Mouse (Mus musculus) spleen, postnatal 0 days (tissue): ENCODE data around the gene Nptxr. TPM values are rescaled to one million over a fixed set of nuclear protein-coding genes. Genes with fewer than 3 reads are reported as not detected.

Source experiments
- polyA plus RNA-seq: library from polyadenylated mRNA; unstranded; fragments of >200 nt; fragmentation: Nextera tagmentation; extraction: Ambion mirVana; gene quantifications from 2 replicates; pipeline ENCODE4 v1.2.1, GENCODE M21; 2015

Nptxr gene
- 1.2 and 1.8 TPM in 2 replicates for polyA plus RNA-seq

DNA sequence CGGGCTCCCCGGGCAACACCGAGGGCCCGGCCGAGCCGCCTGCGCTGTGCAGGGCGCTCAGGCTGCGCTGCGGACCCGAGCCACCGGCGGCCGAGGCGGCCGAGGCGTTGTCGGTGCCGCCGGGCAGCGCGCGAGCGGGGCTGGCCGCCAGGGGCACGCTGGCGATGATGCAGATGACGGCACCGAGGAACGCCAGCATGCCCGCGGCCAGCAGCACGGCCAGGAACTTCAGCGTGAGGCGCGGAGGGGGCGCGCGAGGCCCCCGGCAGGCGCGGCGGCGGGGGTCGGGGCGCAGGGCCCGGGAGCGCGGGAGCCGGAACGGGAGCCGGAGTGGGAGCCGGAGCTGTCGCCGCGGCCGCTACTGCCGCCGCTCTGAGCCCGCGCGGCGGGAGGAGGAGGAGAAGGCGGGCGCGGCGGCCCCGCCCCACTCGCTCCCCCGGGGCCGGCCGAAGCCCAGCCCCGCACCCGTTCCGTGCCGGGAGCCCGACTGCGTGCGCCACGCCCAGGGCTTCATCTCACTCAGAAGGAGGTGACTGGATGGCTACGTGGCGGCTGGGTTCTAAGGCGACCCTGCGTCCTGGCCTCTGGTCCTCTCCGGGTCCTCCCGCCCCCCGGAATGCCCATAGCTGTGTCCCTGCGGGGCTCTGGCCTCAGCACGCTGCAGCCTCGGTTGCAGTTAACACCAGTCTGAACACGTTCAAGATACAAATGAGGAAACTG, at the start of gene Nptxr:
Nptxr (minus strand) TSS at position 415 of the 720 bp plus-strand sequence.

DNA sequence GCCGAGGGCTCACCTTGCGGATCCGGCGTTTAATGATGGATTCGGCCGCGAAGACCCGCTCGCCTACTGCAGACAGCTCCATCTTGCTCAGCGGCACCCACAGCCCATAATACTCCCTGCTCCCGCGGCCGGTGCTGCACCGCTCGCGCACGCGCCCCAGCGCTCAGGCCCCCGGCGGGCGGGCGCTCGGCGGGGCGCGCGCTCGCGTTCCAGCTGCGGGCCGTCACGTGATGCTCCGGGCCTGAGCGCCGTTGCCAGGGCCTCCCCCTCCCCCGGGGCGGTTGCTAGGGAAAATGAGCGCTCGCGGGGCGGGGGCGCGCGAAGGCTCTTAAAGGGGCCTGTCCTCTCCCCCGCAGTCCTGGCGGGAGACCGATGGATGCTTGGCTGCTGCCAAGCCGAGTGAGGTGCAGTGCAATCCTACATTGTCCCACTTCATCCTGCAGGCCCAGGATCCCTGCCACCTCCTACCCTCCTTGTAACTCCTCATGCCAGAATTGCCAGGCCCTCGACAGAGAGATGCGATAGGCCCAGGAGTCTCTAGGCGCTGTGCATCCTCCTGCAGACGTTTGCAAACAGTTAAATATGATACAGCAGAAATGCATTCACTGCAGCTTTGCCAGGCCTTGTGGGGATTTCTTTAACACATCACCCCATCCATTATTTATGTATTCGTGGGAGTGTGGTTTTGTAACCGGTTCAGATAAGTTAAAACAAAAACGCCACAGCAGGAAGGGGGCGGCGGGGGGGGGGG, 29.7 kb upstream of the Nptxr start, which contains the start of the genes Npcd and Cbx6:
Npcd (minus strand) TSS at position 108 of the 751 bp plus-strand sequence.
Cbx6 (minus strand) TSS at position 559 of the 751 bp plus-strand sequence.

DNA sequence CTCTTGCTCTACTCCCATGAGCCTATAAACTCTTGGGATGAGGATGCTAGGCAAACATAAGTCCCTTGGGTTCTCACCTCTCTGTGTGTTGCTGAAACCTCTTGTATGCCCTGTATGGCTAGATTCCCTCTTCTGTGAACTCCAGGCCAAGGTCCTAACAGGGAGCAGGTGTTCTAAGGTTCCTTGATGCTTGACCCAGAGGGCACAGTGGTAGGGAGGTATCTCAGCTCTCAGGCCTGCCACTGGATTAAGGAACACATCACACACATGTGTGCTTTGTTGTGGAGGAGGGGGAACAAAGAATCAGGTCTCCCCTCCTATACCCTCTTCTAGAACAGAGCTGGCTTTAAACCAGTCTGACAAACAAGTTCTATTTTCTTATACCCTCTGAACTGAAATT, 26.8 kb downstream of the Nptxr start, which contains the start of gene Dnal4:
Dnal4 (minus strand) TSS at position 101 of the 400 bp plus-strand sequence.

DNA sequence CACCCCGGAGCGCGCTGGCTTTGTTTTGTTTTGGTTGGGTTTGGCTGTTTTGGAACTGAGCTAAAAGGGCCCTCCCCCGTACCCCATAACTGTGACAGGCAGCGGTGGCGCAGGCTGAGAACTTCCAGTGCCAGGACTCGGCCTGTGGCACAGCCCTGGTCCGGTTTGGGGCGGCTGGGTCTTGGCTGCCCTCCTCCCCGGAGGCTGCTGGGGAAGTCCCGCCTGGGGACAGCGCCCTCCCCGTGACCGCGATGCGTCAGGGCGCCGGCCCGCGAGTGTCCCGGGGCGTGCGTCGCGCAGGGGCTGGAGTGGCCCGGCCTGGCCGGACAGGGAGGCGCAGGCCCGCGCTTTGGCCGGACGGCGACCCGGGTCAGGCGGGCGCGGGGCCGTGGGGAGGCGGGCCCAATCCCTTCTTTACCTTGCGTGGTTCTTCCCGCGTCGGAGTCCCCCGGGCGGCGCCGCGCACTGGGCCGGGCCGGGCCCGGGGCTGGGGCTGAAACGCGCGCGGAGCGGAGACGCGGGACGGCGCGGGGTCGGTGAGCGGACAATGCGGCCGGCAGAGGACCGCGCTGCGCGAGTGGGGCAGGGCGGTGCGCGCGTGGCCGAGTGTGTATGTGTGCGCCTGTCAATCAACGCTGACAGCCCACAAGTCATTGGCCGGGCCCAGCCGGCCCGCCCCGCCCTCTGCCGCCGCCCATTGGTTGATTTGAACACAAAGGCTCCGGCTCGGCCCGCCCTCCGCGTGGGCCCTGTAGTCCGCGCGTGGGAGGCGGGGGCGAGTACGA, 62.5 kb downstream of the Nptxr start, which contains the start of gene Sun2:
Sun2 (minus strand) TSS at position 616 of the 785 bp plus-strand sequence.

Other genes starting within 250 kb of the Nptxr start
- gene Dmc1, start 199.7 kb downstream of the Nptxr start, polyA plus RNA-seq: 0.85 and 0.94 TPM in 2 replicates
- 0.38 and 0.52 TPM in 2 replicates for gene Fam227a, start 145.8 kb downstream of the Nptxr start, polyA plus RNA-seq
- gene Cby1, start 145.6 kb downstream of the Nptxr start, polyA plus RNA-seq: 21.8 and 23.0 TPM in 2 replicates
- gene Tomm22, start 133.9 kb downstream of the Nptxr start, polyA plus RNA-seq: 170 and 178 TPM in 2 replicates
- 17.5 and 19.6 TPM in 2 replicates for gene Josd1, start 116.8 kb downstream of the Nptxr start, polyA plus RNA-seq
- gene Gtpbp1, start 113.9 kb downstream of the Nptxr start, polyA plus RNA-seq: 38.9 and 40.0 TPM in 2 replicates
- gene Sun2, start 62.2 kb downstream of the Nptxr start, polyA plus RNA-seq: 7.1 and 7.6 TPM in 2 replicates
- 13.8 and 18.1 TPM in 2 replicates for gene Dnal4, start 26.9 kb downstream of the Nptxr start, polyA plus RNA-seq
- not detected in 2 replicates for gene Npcd, start 29.5 kb upstream of the Nptxr start, polyA plus RNA-seq
- gene Cbx6, start 29.9 kb upstream of the Nptxr start, polyA plus RNA-seq: 12.5 and 18.4 TPM in 2 replicates
- gene Apobec3, start 86.9 kb upstream of the Nptxr start, polyA plus RNA-seq: 114 TPM in 2 replicates
- gene Cbx7, start 166.4 kb upstream of the Nptxr start, polyA plus RNA-seq: 3.6 and 4.0 TPM in 2 replicates
- gene Pdgfb, start 210.2 kb upstream of the Nptxr start, polyA plus RNA-seq: 1.6 and 1.9 TPM in 2 replicates